Mouse (Mus musculus) gastrocnemius, postnatal 14 days (tissue): ENCODE measurements around the gene Tacc3. TPM values are rescaled to one million over a fixed set of nuclear protein-coding genes. Genes with fewer than 3 reads are reported as not detected.

ENCODE experiments used
- DNase-seq: peaks from one replicate; pipeline ENCODE4 v3.0.0; 2021; ENCODE audit warnings: mixed read lengths
- intact Hi-C: fragments of 180-260 bp; cut with DNase I; formaldehyde crosslinking; loops from one replicate; pipeline ENCODE4 v1.15.1; 2025; ENCODE audit warnings: low total_unique reads
- total RNA-seq, 2 experiments: library from RNA; stranded (reverse); gene quantifications; 2 replicates each; pipeline ENCODE4 v1.2.3; 2021

The Tacc3 gene
- total RNA-seq, 2 experiments from 2014 or later = 6.4 to 6.8 TPM

GRCm38 (mm10) chr5:33651921-33652782 is 5.8 kb upstream of the Tacc3 start, which contains the start of gene Slbp:
Gene Slbp, minus strand, starts transcription at chr5:33652574.
- peak; percentile 97 for DNase-seq
- intact Hi-C loops = no loop called here

GRCm38 (mm10) chr5:33652783-33653173 is 5.2 kb upstream of the Tacc3 start:
- no peak for DNase-seq
- intact Hi-C loops = no loop called here

GRCm38 (mm10) chr5:33654424-33654823 is 3.5 kb upstream of the Tacc3 start:
- intact Hi-C loops = no loop called here
- DNase-seq = peak; percentile 12

- intact Hi-C loops = no loop called here
- no peak for DNase-seq
These were observed 2.6 kb upstream of the Tacc3 start for GRCm38 (mm10) chr5:33655251-33655840.

- intact Hi-C loops = no loop called here
- DNase-seq = no peak
These were observed 1.2 kb upstream of the Tacc3 start for GRCm38 (mm10) chr5:33656739-33657138.

- intact Hi-C loops = no loop called here
- peak; percentile 64 for DNase-seq
These were observed 609 bp upstream of the Tacc3 start for GRCm38 (mm10) chr5:33657251-33657786.

- intact Hi-C loops = no loop called here
- no peak for DNase-seq
These were observed 729 bp downstream of the Tacc3 start for GRCm38 (mm10) chr5:33658664-33659050.

- intact Hi-C loops = no loop called here
- DNase-seq = no peak
These were observed 10.3 kb downstream of the Tacc3 start for GRCm38 (mm10) chr5:33668223-33668622.

- intact Hi-C loops = no loop called here
- no peak for DNase-seq
These were observed 13.7 kb downstream of the Tacc3 start for GRCm38 (mm10) chr5:33671659-33672058.

GRCm38 (mm10) chr5:33674439-33674838 is 16.5 kb downstream of the Tacc3 start:
- peak; percentile 54 for DNase-seq

GRCm38 (mm10) chr5:33675964-33676363 is 18.0 kb downstream of the Tacc3 start:
- intact Hi-C loops = loop anchor here (2.0 kb wide), 1 partner anchor 63 kb away; no protein-coding TSS in a partner anchor
- DNase-seq = peak; percentile 64

More at GRCm38 (mm10) chr5:33674439-33674838, 16.5 kb downstream of the Tacc3 start:
- intact Hi-C loops = loop anchor here (2.0 kb wide), 1 partner anchor 64 kb away; no protein-coding TSS in a partner anchor

- no peak for DNase-seq
- intact Hi-C loops = no loop called here
These were observed 20.3 kb downstream of the Tacc3 start for GRCm38 (mm10) chr5:33678244-33678643.

GRCm38 (mm10) chr5:33681044-33681443 is 23.1 kb downstream of the Tacc3 start:
- no peak for DNase-seq
- intact Hi-C loops = loop anchor here (10.0 kb wide), 1 partner anchor 274 kb away; no protein-coding TSS in a partner anchor

GRCm38 (mm10) chr5:33681611-33682388 is 23.9 kb downstream of the Tacc3 start:
- DNase-seq = no peak
- intact Hi-C loops = loop anchor here (10.0 kb wide), 1 partner anchor 273 kb away; no protein-coding TSS in a partner anchor

GRCm38 (mm10) chr5:33682963-33683362 is 25.0 kb downstream of the Tacc3 start:
- DNase-seq = no peak
- intact Hi-C loops = loop anchor here (10.0 kb wide), 1 partner anchor 272 kb away; no protein-coding TSS in a partner anchor

GRCm38 (mm10) chr5:33683897-33684652 is 26.1 kb downstream of the Tacc3 start:
- no peak for DNase-seq
- intact Hi-C loops = loop anchor here (10.0 kb wide), 1 partner anchor 271 kb away; no protein-coding TSS in a partner anchor

GRCm38 (mm10) chr5:33684932-33685331 is 27.0 kb downstream of the Tacc3 start:
- no peak for DNase-seq

GRCm38 (mm10) chr5:33687142-33687541 is 29.2 kb downstream of the Tacc3 start:
- intact Hi-C loops = loop anchor here (5.0 to 10.0 kb wide), 2 partner anchors 40 to 268 kb away; no protein-coding TSS in a partner anchor
- DNase-seq = no peak

More at GRCm38 (mm10) chr5:33684932-33685331, 27.0 kb downstream of the Tacc3 start:
- intact Hi-C loops = loop anchor here (5.0 to 10.0 kb wide), 2 partner anchors 42 to 270 kb away; no protein-coding TSS in a partner anchor
